Mouse (Mus musculus) left cerebral cortex, postnatal 14 days (tissue): ENCODE measurements around the gene Crtam. TPM values are rescaled to one million over a fixed set of nuclear protein-coding genes. Genes with fewer than 3 reads are reported as not detected.

ENCODE experiments used
- DNase-seq, 2 experiments: peaks; one replicate each; pipeline ENCODE4 v3.0.0; 2021 to 2022; ENCODE audit warnings: low spot score in 2 of 2, mixed read lengths in 1 of 2
- intact Hi-C: fragments of 180-260 bp; cut with DNase I; formaldehyde crosslinking; loops from one replicate; pipeline ENCODE4 v1.15.1; 2025
- total RNA-seq, 2 experiments: library from RNA; stranded (reverse); gene quantifications; 2 replicates each; pipeline ENCODE4 v1.2.3; 2021

Crtam gene
- total RNA-seq, 2 experiments from 2014 or later: 0.20 TPM; not detected in 1

DNA sequence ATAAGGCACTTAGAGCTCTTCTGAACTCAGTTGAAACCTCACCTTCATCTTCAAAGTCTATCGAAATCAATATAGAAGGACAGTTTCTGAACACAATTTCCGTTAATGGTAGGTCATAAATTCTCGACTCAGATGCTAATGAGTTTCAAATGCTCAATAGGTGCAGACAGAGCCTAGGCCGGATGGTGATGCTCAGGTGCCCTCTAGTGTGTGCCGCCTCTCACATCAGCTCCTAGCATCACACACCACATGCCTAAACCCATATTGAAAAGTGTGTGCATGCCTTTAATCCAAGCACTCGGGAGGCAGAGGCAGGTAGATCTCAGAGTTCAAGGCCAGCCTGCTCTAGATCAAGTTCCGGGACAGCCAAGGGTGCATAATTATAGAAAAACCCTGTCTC lies 67.0 kb downstream of the Crtam start:
- DNase-seq: no peak
- intact Hi-C loops: loop anchor here (10.0 kb wide), 1 partner anchor 103 kb away; no protein-coding TSS in a partner anchor

DNA sequence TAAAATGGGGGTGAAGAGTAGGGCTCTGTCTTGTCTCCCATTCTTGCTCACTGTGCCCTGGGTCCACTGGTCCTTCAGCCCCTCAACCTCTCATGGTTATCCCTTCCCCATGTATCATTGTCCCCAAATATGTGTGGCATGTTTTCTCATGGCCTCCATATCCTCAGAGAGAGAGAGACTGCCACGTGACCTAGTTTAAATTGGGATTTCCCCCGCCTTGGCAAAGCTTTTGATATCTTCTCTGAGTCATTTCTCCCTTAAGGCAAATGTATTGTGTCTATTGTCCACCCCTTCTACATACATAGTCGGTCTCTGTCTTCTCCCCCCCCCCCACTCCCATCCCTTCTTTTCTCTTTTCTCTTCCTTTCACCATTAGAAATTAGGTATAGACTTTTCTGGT lies 71.1 kb downstream of the Crtam start:
- intact Hi-C loops: loop anchor here (10.0 kb wide), 1 partner anchor 99 kb away; no protein-coding TSS in a partner anchor

DNA sequence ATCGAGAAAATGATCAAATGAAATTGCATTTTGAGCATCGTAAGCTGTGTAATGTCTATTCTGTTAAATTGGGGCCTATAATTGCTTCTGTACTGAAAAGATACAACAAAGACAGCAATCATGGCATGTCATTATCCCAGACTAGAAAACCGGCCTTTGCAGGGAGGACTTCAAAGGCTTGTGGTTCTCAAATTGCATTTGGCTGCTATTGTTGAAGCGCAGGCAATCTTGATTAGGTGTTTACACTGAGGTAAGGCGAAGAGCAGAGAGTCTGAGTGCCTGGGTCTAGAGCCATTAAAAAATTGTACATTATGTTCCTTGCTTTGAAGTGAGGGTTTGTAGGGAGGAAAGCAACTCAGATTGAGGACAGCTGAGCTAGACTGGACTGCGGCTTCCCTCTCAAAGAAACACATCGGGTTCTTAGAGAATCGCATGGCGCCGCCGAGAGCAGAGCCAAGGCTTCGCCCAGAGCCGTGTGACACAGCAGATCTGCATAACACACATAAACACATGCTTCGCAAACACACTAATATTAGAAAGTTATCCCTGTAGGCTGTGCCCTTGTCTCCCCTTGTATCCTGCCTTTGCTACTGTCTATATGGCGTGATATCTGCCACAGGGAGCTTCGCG lies 77.0 kb downstream of the Crtam start:
- intact Hi-C loops: no loop called here
- DNase-seq: no peak

More for the DNA sequence above, 71.1 kb downstream of the Crtam start:
- DNase-seq: no peak

Other genes with a start within 250 kb of the Crtam start
- gene Hspa8, start 203.6 kb downstream of the Crtam start, total RNA-seq: 1,000 to 10,000 TPM; 2,189 to 2,356 TPM
- gene Bsx, start 130.5 kb downstream of the Crtam start, total RNA-seq: not detected
- 1 to 10 TPM in 1 of 2 experiments, under 1 TPM in 1; 0.88 to 1.1 TPM for gene Jhy, start 40.5 kb downstream of the Crtam start, total RNA-seq
- 10 to 100 TPM; 26.6 to 28.1 TPM for gene Ubash3b, start 157.1 kb upstream of the Crtam start, total RNA-seq